Mouse (Mus musculus): ENCODE data around the gene Sipa1l2. TPM values are rescaled to one million over a fixed set of nuclear protein-coding genes. Genes with fewer than 3 reads are reported as not detected.
A peak's percentile ranks its signal among the peaks of the same experiment; 100 is the strongest.

Sipa1l2 gene
- polyA plus RNA-seq, 1 experiment from 2014 or later: 24.9 TPM

GRCm38 (mm10) chr8:125389756-125390505 lies 179.7 kb downstream of the Sipa1l2 start:
- no peak for DNase-seq (ENCODE audit: low spot score)
- whole genome bisulfite sequencing: 53% methylated on average over 13 of the region's 13 CpGs
- Histone ChIP-seq H3K9me3 (no peaks in the 10 kb centered on the region), H3K27me3 (ENCODE audit: insufficient read depth, poor library complexity, severe bottlenecking) (no peaks in the 10 kb centered on the region), H3K4me3 (0 out of 2 replicates have a peak overlapping the region, but pooled peaks have one; percentile 2), H3K36me3 (no peaks in the 10 kb centered on the region), H3K4me1 (peaks cover 72% of the 10 kb centered on the region), H3K27ac (peak overlapping the region; percentile 73)

GRCm38 (mm10) chr8:125389280-125389679 lies 180.3 kb downstream of the Sipa1l2 start:
- WGBS: 29% methylated on average over 5 of the region's 5 CpGs
- H3K4me3 ChIP-seq: no peak overlapping the region
- no peaks in the 10 kb centered on the region for H3K36me3 ChIP-seq
- peaks cover 76% of the 10 kb centered on the region for H3K4me1 ChIP-seq
- no peak for DNase-seq (ENCODE audit: low spot score)
- H3K27ac ChIP-seq: peak overlapping the region; percentile 73
- no peaks in the 10 kb centered on the region for H3K27me3 ChIP-seq (ENCODE audit: insufficient read depth, poor library complexity, severe bottlenecking)
- no peaks in the 10 kb centered on the region for H3K9me3 ChIP-seq

GRCm38 (mm10) chr8:125388404-125389180 lies 181.0 kb downstream of the Sipa1l2 start:
- peak overlapping the region; percentile 73; the same call in 1 of the 2 replicates for H3K27ac ChIP-seq
- no peaks in the 10 kb centered on the region for H3K9me3 ChIP-seq
- DNase-seq (ENCODE audit: low spot score): no peak
- WGBS: 70% methylated on average over 13 of the region's 13 CpGs
- no peaks in the 10 kb centered on the region for H3K27me3 ChIP-seq (ENCODE audit: insufficient read depth, poor library complexity, severe bottlenecking)
- no peak overlapping the region for H3K4me3 ChIP-seq
- peaks cover 76% of the 10 kb centered on the region for H3K4me1 ChIP-seq
- H3K36me3 ChIP-seq: no peaks in the 10 kb centered on the region

DNA sequence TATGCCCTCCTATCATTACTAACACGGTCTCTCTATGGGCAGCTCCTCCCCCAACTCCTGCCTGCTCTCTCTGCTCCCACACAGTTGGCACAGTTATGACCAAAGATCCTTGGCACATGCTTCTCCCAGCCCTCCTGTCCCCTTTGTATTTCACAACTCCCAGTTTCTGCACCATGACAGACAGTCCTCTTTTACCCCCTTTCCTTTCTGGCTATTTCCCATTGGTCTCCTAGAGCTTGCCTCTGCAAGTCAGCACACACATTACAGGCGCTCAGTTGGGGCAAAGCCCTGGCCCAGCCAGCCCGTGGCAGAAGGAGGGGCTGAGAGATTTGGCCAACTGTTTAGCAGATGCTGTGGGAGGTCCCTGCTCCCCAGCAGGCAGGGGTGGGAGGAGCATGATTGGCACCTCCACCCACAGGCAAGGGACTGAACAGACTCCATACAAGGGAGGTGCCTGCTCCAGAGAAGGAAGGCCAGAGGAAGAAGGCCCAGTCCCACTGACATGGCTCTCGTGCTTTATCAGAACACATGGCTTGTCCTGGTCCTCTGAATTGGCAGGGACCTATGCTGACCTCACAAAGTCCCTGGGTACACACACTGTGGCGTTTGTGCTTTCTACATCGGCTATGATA lies 184.0 kb downstream of the Sipa1l2 start:
- Histone ChIP-seq H3K4me3 (no peak overlapping the region), H3K9me3 (no peaks in the 10 kb centered on the region), H3K27me3 (ENCODE audit: insufficient read depth, poor library complexity, severe bottlenecking) (no peaks in the 10 kb centered on the region; the same call in 1 of the 2 replicates), H3K36me3 (no peaks in the 10 kb centered on the region), H3K4me1 (peaks cover 70% of the 10 kb centered on the region), H3K27ac (peak overlapping the region; percentile 83)
- 27% methylated on average over 6 of the region's 6 CpGs for WGBS
- DNase-seq (ENCODE audit: low spot score): no peak

- no peaks in the 10 kb centered on the region for H3K36me3 ChIP-seq
- H3K4me1 ChIP-seq: peaks cover 60% of the 10 kb centered on the region
- no peak for DNase-seq (ENCODE audit: low spot score)
- peak overlapping the region; percentile 83; the same call in 1 of the 2 replicates for H3K27ac ChIP-seq
- H3K27me3 ChIP-seq (ENCODE audit: insufficient read depth, poor library complexity, severe bottlenecking): no peaks in the 10 kb centered on the region; the same call in 1 of the 2 replicates
- no peak overlapping the region for H3K4me3 ChIP-seq
- 90% methylated on average over 4 of the region's 4 CpGs for WGBS
- no peaks in the 10 kb centered on the region for H3K9me3 ChIP-seq
These were observed 184.9 kb downstream of the Sipa1l2 start for GRCm38 (mm10) chr8:125384551-125385183.

DNA sequence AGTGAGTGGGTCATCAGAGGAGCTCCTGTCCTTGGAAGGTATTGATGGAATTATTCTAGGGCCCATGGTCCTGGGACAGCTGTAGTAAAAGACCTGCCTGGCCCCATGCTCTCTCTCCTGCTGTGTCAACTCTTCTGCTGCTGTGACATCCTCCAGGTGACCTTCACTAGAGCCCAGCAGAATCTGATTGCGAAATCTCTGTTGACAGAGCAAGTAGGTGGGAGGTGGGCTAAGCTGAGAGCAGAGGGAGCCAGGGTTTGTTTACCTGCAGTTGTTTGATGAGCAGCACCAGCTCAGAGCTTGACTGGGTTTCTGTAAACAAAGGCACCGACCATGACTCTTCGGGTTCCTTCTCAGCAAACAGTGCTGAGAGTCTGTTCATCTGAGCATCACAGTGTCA lies 187.9 kb downstream of the Sipa1l2 start:
- H3K27me3 ChIP-seq (ENCODE audit: insufficient read depth, poor library complexity, severe bottlenecking): no peaks in the 10 kb centered on the region; the same call in 1 of the 2 replicates
- 33% methylated on average over 3 of the region's 3 CpGs for WGBS
- no peaks in the 10 kb centered on the region for H3K36me3 ChIP-seq
- no peak for DNase-seq (ENCODE audit: low spot score)
- H3K9me3 ChIP-seq: no peaks in the 10 kb centered on the region
- H3K4me3 ChIP-seq: no peak overlapping the region
- peak overlapping the region; percentile 42; the same call in 1 of the 2 replicates for H3K27ac ChIP-seq
- H3K4me1 ChIP-seq: peaks cover 38% of the 10 kb centered on the region

GRCm38 (mm10) chr8:125379939-125380338 lies 189.7 kb downstream of the Sipa1l2 start:
- Histone ChIP-seq H3K4me3 (no peak overlapping the region), H3K27me3 (ENCODE audit: insufficient read depth, poor library complexity, severe bottlenecking) (no peaks in the 10 kb centered on the region; the same call in 1 of the 2 replicates), H3K27ac (no peak overlapping the region), H3K36me3 (no peaks in the 10 kb centered on the region), H3K4me1 (peaks cover 21% of the 10 kb centered on the region), H3K9me3 (no peaks in the 10 kb centered on the region)
- DNase-seq (ENCODE audit: low spot score): no peak
- 62% methylated on average over 7 of the region's 7 CpGs for WGBS

- DNase-seq (ENCODE audit: low spot score): no peak
- Histone ChIP-seq H3K27ac (no peak overlapping the region), H3K4me3 (no peak overlapping the region), H3K27me3 (ENCODE audit: insufficient read depth, poor library complexity, severe bottlenecking) (no peaks in the 10 kb centered on the region; the same call in 1 of the 2 replicates), H3K36me3 (no peaks in the 10 kb centered on the region), H3K4me1 (peaks cover 16% of the 10 kb centered on the region), H3K9me3 (no peaks in the 10 kb centered on the region)
- 87% methylated on average over 10 of the region's 10 CpGs for WGBS
These were observed 190.5 kb downstream of the Sipa1l2 start for GRCm38 (mm10) chr8:125379156-125379555.

- 89% methylated on average over 3 of the region's 3 CpGs for WGBS
- Histone ChIP-seq H3K4me3 (no peak overlapping the region), H3K27ac (no peak overlapping the region), H3K9me3 (no peaks in the 10 kb centered on the region), H3K27me3 (ENCODE audit: insufficient read depth, poor library complexity, severe bottlenecking) (no peaks in the 10 kb centered on the region; the same call in 1 of the 2 replicates), H3K36me3 (no peaks in the 10 kb centered on the region), H3K4me1 (peaks cover 16% of the 10 kb centered on the region)
- no peak for DNase-seq (ENCODE audit: low spot score)
These were observed 191.9 kb downstream of the Sipa1l2 start for GRCm38 (mm10) chr8:125377704-125378103.

- 86% methylated on average over 6 of the region's 6 CpGs for WGBS
- H3K4me3 ChIP-seq: no peak overlapping the region
- H3K9me3 ChIP-seq: no peaks in the 10 kb centered on the region
- DNase-seq (ENCODE audit: low spot score): no peak
- no peaks in the 10 kb centered on the region for H3K36me3 ChIP-seq
- H3K27me3 ChIP-seq (ENCODE audit: insufficient read depth, poor library complexity, severe bottlenecking): no peaks in the 10 kb centered on the region
- no peak overlapping the region for H3K27ac ChIP-seq
- H3K4me1 ChIP-seq: peaks cover 11% of the 10 kb centered on the region; the same call in 1 of the 2 replicates
These were observed 193.2 kb downstream of the Sipa1l2 start for GRCm38 (mm10) chr8:125376448-125376845.

DNA sequence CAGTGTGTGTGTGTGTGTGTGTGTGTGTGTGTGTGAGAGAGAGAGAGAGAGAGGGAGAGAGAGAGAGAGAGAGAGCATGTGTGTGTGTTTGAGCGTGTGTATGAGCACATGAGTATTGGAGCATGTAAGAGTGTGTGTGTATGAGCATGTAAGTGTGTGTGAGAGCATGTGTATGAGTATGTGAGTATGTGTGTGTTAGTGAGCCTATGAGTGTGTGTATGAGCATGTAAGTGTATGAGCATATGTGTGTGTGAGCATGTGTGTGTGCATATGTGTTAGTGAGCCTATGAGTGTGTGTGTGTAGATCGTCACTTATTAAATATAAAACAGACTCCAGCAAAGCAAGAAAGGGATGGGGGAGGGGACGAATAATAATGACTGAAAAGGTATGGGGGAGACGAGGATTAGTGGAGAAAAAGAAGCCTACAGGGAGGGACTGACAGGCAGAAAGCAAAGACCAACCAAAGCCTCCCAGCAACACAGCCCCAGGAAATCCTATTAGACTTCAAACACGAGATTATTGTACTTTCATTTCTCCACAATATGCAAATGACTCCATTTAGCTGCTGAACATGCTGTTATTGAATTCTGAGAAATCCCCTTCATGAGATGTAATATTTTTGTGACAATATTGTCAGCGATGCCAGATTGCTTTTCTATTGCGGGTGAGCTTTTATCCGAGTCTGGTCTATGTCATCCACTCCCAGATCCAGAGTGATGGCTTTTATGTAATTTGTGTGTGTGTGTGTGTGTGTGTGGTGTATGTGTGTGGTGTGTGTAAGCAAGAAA lies 193.8 kb downstream of the Sipa1l2 start:
- Histone ChIP-seq H3K36me3 (no peaks in the 10 kb centered on the region), H3K4me3 (no peak overlapping the region), H3K27me3 (ENCODE audit: insufficient read depth, poor library complexity, severe bottlenecking) (no peaks in the 10 kb centered on the region), H3K27ac (no peak overlapping the region), H3K4me1 (peaks cover 11% of the 10 kb centered on the region; the same call in 1 of the 2 replicates), H3K9me3 (no peaks in the 10 kb centered on the region)
- no peak for DNase-seq (ENCODE audit: low spot score)
- 72% methylated on average over 8 of the region's 8 CpGs for WGBS

GRCm38 (mm10) chr8:125372596-125372995 lies 197.0 kb downstream of the Sipa1l2 start:
- H3K4me1 ChIP-seq: peaks cover 34% of the 10 kb centered on the region
- H3K9me3 ChIP-seq: no peaks in the 10 kb centered on the region
- H3K27me3 ChIP-seq (ENCODE audit: insufficient read depth, poor library complexity, severe bottlenecking): no peaks in the 10 kb centered on the region
- no peak for DNase-seq (ENCODE audit: low spot score)
- no peak overlapping the region for H3K4me3 ChIP-seq
- no peak overlapping the region for H3K27ac ChIP-seq
- no peaks in the 10 kb centered on the region for H3K36me3 ChIP-seq
- 83% methylated on average over 4 of the region's 4 CpGs for WGBS
